Mouse (Mus musculus) small intestine, adult 2 months (tissue): ENCODE results near the gene Ntrk1.

Source experiments
- CTCF ChIP-seq: fragments of 200-500 bp; IDR thresholded peaks from 2 replicates; pipeline ENCODE4 v1.5.1; 2012; ENCODE audit warnings: low read depth, mild to moderate bottlenecking, control low read depth, inconsistent platforms, low read length, moderate library complexity, mixed read lengths; ENCODE audit not compliant: insufficient replicate concordance, insufficient read length; ENCODE audit errors: extremely low read depth
- POLR2A ChIP-seq: fragments of 200-500 bp; IDR thresholded peaks from 2 replicates; pipeline ENCODE4 v1.6.1; 2012; ENCODE audit warnings: low read depth, mild to moderate bottlenecking, control low read depth, inconsistent platforms, low read length, moderate library complexity

DNA sequence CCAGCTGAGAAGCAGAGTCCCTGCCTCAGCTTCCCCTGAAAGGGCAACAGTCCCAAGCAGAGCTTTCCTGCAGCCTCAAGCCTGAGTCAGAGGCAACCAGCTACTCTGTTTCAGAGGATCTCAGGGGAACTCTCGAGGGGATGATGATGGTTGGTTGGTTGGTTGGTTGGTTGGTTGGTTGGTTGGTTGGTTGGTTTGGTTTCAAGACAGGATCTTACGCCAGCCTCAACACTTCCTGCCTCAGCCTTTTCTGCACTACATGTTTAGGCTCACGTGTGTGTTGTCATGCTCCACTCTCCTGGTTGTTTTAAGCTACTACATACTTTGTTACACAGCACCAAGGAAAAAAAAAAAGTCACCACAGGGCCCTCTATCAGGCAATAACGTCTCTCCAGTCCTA, 51.0 kb downstream of the Ntrk1 start:
- TF ChIP-seq CTCF: no peak
- no peak for TF ChIP-seq POLR2A
